Mouse (Mus musculus) cerebellum, adult 11 months (tissue): ENCODE data around the gene Ccnj.

Experiments used
- DNase-seq: peaks from one replicate; pipeline ENCODE4 v3.0.0; 2022

The Ccnj gene

GRCm38 (mm10) chr19:40844731-40845130, 13.7 kb downstream of the Ccnj start:
- no peak for DNase-seq

GRCm38 (mm10) chr19:40849391-40849790, 18.3 kb downstream of the Ccnj start:
- DNase-seq: no peak

- no peak for DNase-seq
Observed at GRCm38 (mm10) chr19:40859555-40859954, 28.5 kb downstream of the Ccnj start.

GRCm38 (mm10) chr19:40868284-40868683, 37.2 kb downstream of the Ccnj start:
- DNase-seq: no peak

GRCm38 (mm10) chr19:40869425-40870105, 38.5 kb downstream of the Ccnj start:
- no peak for DNase-seq

- peak; percentile 92 for DNase-seq
Observed at GRCm38 (mm10) chr19:40872955-40873665, 42.0 kb downstream of the Ccnj start.

GRCm38 (mm10) chr19:40881700-40882099, 50.6 kb downstream of the Ccnj start:
- no peak for DNase-seq

GRCm38 (mm10) chr19:40888887-40889286, 57.8 kb downstream of the Ccnj start:
- no peak for DNase-seq

- DNase-seq: no peak
Observed at GRCm38 (mm10) chr19:40894071-40894506, 63.0 kb downstream of the Ccnj start.

GRCm38 (mm10) chr19:40894519-40895392, 63.7 kb downstream of the Ccnj start, which contains the start of gene Zfp518a:
TSS of gene Zfp518a (plus strand) at chr19:40894705.
- peak; percentile 83 for DNase-seq

- no peak for DNase-seq
Observed at GRCm38 (mm10) chr19:40895393-40895703, 64.3 kb downstream of the Ccnj start.
